Mouse (Mus musculus) heart, embryonic 13.5 days (tissue): ENCODE results near the gene Ms4a4c. TPM values are rescaled to one million over a fixed set of nuclear protein-coding genes. Genes with fewer than 3 reads are reported as not detected.

ENCODE experiments used
- ATAC-seq: fragments of 200-750 bp; cut with Nextera tagmentation; 2 replicates; pipeline ENCODE4 v1.8.0; 2017; ENCODE audit warnings: moderate TSS enrichment; ENCODE audit not compliant: insufficient number of reproducible peaks, low FRiP score, low TSS enrichment; ENCODE audit errors: extremely low read depth
- H3K27ac ChIP-seq: fragments of 300-500 bp; sonication (generic); replicated peaks from 2 replicates; pipeline ENCODE4 v1.5.1; 2015; ENCODE audit warnings: moderate library complexity, mild to moderate bottlenecking, inconsistent platforms
- H3K27me3 ChIP-seq: fragments of 300-500 bp; sonication (generic); replicated peaks from 2 replicates; pipeline ENCODE4 v1.6.1; 2015; ENCODE audit warnings: mild to moderate bottlenecking, inconsistent platforms
- H3K36me3 ChIP-seq: fragments of 300-500 bp; sonication (generic); 2 replicates; pipeline ENCODE4 v1.6.1; 2015; ENCODE audit warnings: mild to moderate bottlenecking, inconsistent platforms
- H3K4me1 ChIP-seq: fragments of 300-500 bp; sonication (generic); 2 replicates; pipeline ENCODE4 v1.6.1; 2015; ENCODE audit warnings: inconsistent platforms
- H3K4me2 ChIP-seq: fragments of 300-500 bp; sonication (generic); 2 replicates; pipeline ENCODE4 v1.6.1; 2015; ENCODE audit warnings: inconsistent platforms, mild to moderate bottlenecking, moderate library complexity
- H3K4me3 ChIP-seq: fragments of 300-500 bp; sonication (generic); 2 replicates; pipeline ENCODE4 v1.5.1; 2015; ENCODE audit warnings: moderate library complexity, mild to moderate bottlenecking, inconsistent platforms
- H3K9ac ChIP-seq: fragments of 300-500 bp; sonication (generic); 2 replicates; pipeline ENCODE4 v1.6.1; 2015; ENCODE audit warnings: inconsistent platforms, mild to moderate bottlenecking, moderate library complexity
- H3K9me3 ChIP-seq: fragments of 300-500 bp; sonication (generic); 2 replicates; pipeline ENCODE4 v1.6.1; 2016; ENCODE audit warnings: inconsistent platforms
- WGBS: fragments of 180-500 bp; shearing (Covaris S2); methylation state at CpG from one replicate; pipeline ENCODE4 v1.1.7; 2015; ENCODE audit warnings: mixed read lengths; 5-methylcytosine and 5-hydroxymethylcytosine counted together
- polyA plus RNA-seq: library from polyadenylated mRNA; unstranded; fragments of >200 nt; fragmentation: Nextera tagmentation; extraction: Ambion mirVana; gene quantifications from 2 replicates; pipeline ENCODE4 v1.2.1, GENCODE M21; 2015

Gene Ms4a4c
- 0.27 and 1.3 TPM in 2 replicates for polyA plus RNA-seq

- no peak for ATAC-seq
- WGBS: 77% methylated on average over 3 of the region's 3 CpGs
- no peaks in the 10 kb centered on the region for H3K4me1 ChIP-seq
- no peak within 1 kb of the TSS for H3K9ac ChIP-seq
- H3K36me3 ChIP-seq: no peaks in the 10 kb centered on the region
- no peak within 1 kb of the TSS for H3K27ac ChIP-seq
- H3K27me3 ChIP-seq: no peaks in the 10 kb centered on the region
- H3K4me2 ChIP-seq: no peak within 1 kb of the TSS
- no peak within 1 kb of the TSS for H3K4me3 ChIP-seq
- H3K9me3 ChIP-seq: no peaks in the 10 kb centered on the region
Measured at GRCm38 (mm10) chr19:11404527-11404926, at the start of gene Ms4a4c. Gene Ms4a4c (plus strand): TSS chr19:11404770.

- 72% methylated on average over 7 of the region's 7 CpGs for WGBS
- H3K4me3 ChIP-seq: no peak overlapping the region
- no peak overlapping the region for H3K27ac ChIP-seq
- no peak overlapping the region for H3K4me2 ChIP-seq
- no peaks in the 10 kb centered on the region for H3K9me3 ChIP-seq
- H3K9ac ChIP-seq: no peak overlapping the region
- no peaks in the 10 kb centered on the region for H3K4me1 ChIP-seq
- H3K36me3 ChIP-seq: no peaks in the 10 kb centered on the region
- ATAC-seq: no peak
- no peaks in the 10 kb centered on the region for H3K27me3 ChIP-seq
Measured at GRCm38 (mm10) chr19:11355730-11356129, 48.8 kb upstream of the Ms4a4c start.

- Histone ChIP-seq H3K4me1 (no peaks in the 10 kb centered on the region), H3K27me3 (no peaks in the 10 kb centered on the region), H3K9ac (no peak overlapping the region), H3K27ac (no peak overlapping the region), H3K4me3 (no peak overlapping the region), H3K9me3 (no peaks in the 10 kb centered on the region), H3K4me2 (no peak overlapping the region), H3K36me3 (no peaks in the 10 kb centered on the region)
- WGBS: 46% methylated on average over 3 of the region's 3 CpGs
- ATAC-seq: no peak
Measured at GRCm38 (mm10) chr19:11360106-11360505, 44.5 kb upstream of the Ms4a4c start.

DNA sequence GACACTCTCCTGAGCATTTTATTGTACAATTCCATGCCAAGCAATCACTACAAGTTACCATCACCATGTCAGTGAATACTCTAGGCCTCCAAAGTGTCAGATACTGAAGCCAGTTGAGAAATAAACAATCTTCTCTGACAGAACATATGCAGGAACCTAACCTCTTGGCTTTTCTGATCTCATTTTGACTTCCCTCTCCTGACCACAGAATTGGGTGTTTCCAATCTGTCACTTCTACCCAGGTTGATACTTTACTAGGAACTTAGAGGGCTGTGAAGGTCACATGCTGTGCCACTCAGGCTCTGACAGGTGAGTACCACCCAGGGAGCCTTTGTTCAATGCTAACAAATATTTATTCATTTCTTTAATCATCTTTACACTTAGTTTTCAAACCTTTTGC is 42.6 kb upstream of the Ms4a4c start:
- no peaks in the 10 kb centered on the region for H3K27me3 ChIP-seq
- H3K4me3 ChIP-seq: no peak overlapping the region
- ATAC-seq: no peak
- H3K36me3 ChIP-seq: no peaks in the 10 kb centered on the region
- H3K9ac ChIP-seq: no peak overlapping the region
- H3K27ac ChIP-seq: no peak overlapping the region
- H3K4me2 ChIP-seq: no peak overlapping the region
- no peaks in the 10 kb centered on the region for H3K4me1 ChIP-seq
- H3K9me3 ChIP-seq: no peaks in the 10 kb centered on the region

- H3K4me1 ChIP-seq: no peaks in the 10 kb centered on the region
- ATAC-seq: no peak
- no peaks in the 10 kb centered on the region for H3K9me3 ChIP-seq
- H3K4me2 ChIP-seq: no peak overlapping the region
- WGBS: 67% methylated on average over 3 of the region's 3 CpGs
- no peak overlapping the region for H3K9ac ChIP-seq
- no peaks in the 10 kb centered on the region for H3K27me3 ChIP-seq
- no peaks in the 10 kb centered on the region for H3K36me3 ChIP-seq
- no peak overlapping the region for H3K4me3 ChIP-seq
- no peak overlapping the region for H3K27ac ChIP-seq
Measured at GRCm38 (mm10) chr19:11368310-11368709, 36.3 kb upstream of the Ms4a4c start.

DNA sequence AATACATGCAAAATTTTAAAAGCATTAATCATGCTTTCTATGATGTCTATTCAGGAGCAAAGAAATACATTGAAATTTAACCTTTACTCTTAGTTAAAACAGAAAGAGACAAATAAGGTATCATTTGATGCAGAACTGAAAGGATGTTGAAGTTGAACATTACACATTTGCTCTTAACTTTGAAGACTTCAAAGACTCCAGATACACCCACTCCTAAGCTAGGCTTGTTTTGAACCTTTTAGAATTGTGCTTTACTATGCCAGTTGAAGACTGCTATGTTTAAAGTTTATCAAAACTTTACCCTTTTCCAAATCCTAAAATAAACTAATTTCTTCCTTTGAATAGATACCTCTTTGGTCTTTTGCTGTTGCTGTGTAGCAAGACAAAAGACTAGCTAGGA is 33.4 kb upstream of the Ms4a4c start:
- Histone ChIP-seq H3K27me3 (no peaks in the 10 kb centered on the region), H3K9me3 (no peaks in the 10 kb centered on the region), H3K4me1 (no peaks in the 10 kb centered on the region), H3K4me2 (no peak overlapping the region), H3K4me3 (no peak overlapping the region), H3K9ac (no peak overlapping the region), H3K36me3 (no peaks in the 10 kb centered on the region), H3K27ac (no peak overlapping the region)
- ATAC-seq: no peak

GRCm38 (mm10) chr19:11375273-11375672 is 29.3 kb upstream of the Ms4a4c start, which contains the start of gene Ms4a4a:
Gene Ms4a4a (plus strand): TSS chr19:11375523.
- no peaks in the 10 kb centered on the region for H3K9me3 ChIP-seq
- no peak within 1 kb of the TSS for H3K4me3 ChIP-seq
- H3K36me3 ChIP-seq: no peaks in the 10 kb centered on the region
- no peak within 1 kb of the TSS for H3K4me2 ChIP-seq
- 71% methylated on average over 2 of the region's 2 CpGs for WGBS
- H3K4me1 ChIP-seq: no peaks in the 10 kb centered on the region
- no peak within 1 kb of the TSS for H3K9ac ChIP-seq
- H3K27ac ChIP-seq: no peak within 1 kb of the TSS
- H3K27me3 ChIP-seq: no peaks in the 10 kb centered on the region
- ATAC-seq: no peak

- no peak for ATAC-seq
- Histone ChIP-seq H3K4me3 (no peak overlapping the region), H3K36me3 (no peaks in the 10 kb centered on the region), H3K27me3 (no peaks in the 10 kb centered on the region), H3K9me3 (no peaks in the 10 kb centered on the region), H3K27ac (no peak overlapping the region), H3K4me2 (no peak overlapping the region), H3K9ac (no peak overlapping the region), H3K4me1 (no peaks in the 10 kb centered on the region)
- WGBS: 65% methylated on average over 2 of the region's 2 CpGs
Measured at GRCm38 (mm10) chr19:11376399-11376798, 28.2 kb upstream of the Ms4a4c start.

GRCm38 (mm10) chr19:11387109-11387508 is 17.5 kb upstream of the Ms4a4c start:
- no peaks in the 10 kb centered on the region for H3K4me1 ChIP-seq
- no peak overlapping the region for H3K9ac ChIP-seq
- no peaks in the 10 kb centered on the region for H3K9me3 ChIP-seq
- WGBS: 73% methylated on average over 2 of the region's 2 CpGs
- no peak overlapping the region for H3K27ac ChIP-seq
- no peak overlapping the region for H3K4me3 ChIP-seq
- no peaks in the 10 kb centered on the region for H3K27me3 ChIP-seq
- no peak for ATAC-seq
- no peak overlapping the region for H3K4me2 ChIP-seq
- no peaks in the 10 kb centered on the region for H3K36me3 ChIP-seq

- Histone ChIP-seq H3K9ac (no peak overlapping the region), H3K27me3 (no peaks in the 10 kb centered on the region), H3K4me3 (no peak overlapping the region), H3K9me3 (no peaks in the 10 kb centered on the region), H3K4me2 (no peak overlapping the region), H3K36me3 (no peaks in the 10 kb centered on the region), H3K27ac (no peak overlapping the region), H3K4me1 (no peaks in the 10 kb centered on the region)
- ATAC-seq: no peak
- 60% methylated on average over 4 of the region's 4 CpGs for WGBS
Measured at GRCm38 (mm10) chr19:11387685-11388084, 16.9 kb upstream of the Ms4a4c start.

DNA sequence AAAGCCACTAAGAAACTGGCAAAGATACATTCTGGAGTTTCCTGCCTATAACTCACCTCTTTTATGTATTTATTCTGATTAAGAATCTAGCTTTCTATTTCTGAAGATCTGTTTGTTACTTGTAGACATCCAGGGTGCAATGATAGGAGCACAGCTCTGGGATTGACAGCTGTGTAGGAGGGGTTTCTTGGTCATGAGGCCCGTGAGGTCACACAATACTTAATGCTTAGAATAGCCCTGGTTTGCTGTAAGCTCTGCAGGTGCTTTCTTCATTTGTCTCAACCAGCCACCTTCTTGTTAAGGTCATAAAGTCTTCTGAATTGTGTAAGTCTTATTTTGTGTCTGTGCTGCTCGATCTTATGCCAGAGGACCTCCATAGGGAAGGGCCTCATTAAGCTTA is 15.6 kb upstream of the Ms4a4c start:
- H3K9ac ChIP-seq: no peak overlapping the region
- H3K4me1 ChIP-seq: no peaks in the 10 kb centered on the region
- H3K27me3 ChIP-seq: no peaks in the 10 kb centered on the region
- H3K4me2 ChIP-seq: no peak overlapping the region
- H3K27ac ChIP-seq: no peak overlapping the region
- H3K9me3 ChIP-seq: no peaks in the 10 kb centered on the region
- WGBS: 62% methylated on average over 2 of the region's 2 CpGs
- no peak overlapping the region for H3K4me3 ChIP-seq
- no peak for ATAC-seq
- no peaks in the 10 kb centered on the region for H3K36me3 ChIP-seq

DNA sequence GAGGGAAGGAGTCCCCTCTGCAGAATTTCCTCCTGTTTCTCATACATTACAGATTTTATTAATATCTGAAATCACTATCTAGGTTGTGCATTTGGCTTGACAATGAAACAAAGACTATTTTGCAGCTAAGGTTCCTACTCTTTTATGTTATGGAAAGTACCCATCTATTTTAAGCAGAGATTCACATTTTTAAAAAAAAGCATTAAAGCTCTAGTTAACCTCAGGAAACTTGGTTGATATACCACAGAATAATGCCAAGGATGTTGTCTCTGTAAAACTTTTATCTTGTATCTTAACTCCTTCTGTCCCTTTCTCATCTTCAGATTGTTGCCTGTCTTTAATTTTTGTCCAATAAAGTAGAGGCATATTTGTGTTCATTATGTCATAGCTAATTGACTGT is 8.8 kb upstream of the Ms4a4c start:
- no peak overlapping the region for H3K9ac ChIP-seq

DNA sequence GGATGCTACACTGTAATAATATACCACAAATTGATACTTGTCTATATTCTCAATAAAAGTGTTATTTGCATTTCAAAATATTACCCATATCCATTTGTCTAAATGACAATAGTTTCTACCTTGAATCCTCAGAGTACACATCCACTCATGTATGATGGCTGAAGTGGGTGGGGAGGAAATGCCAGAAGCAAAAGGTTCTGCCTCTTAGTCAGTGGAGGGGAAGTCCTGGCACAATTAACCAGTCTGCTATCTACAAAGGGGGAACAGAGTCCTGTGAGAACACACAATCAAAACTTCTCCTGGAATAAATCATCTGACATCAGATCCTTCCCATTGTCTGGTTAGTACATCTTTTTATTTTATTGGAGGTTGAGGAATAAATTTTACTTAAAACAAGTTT is 2.9 kb downstream of the Ms4a4c start:
- no peak for ATAC-seq
- H3K9ac ChIP-seq: no peak overlapping the region
- H3K4me1 ChIP-seq: no peaks in the 10 kb centered on the region

More for the DNA sequence above, 8.8 kb upstream of the Ms4a4c start:
- H3K4me3 ChIP-seq: no peak overlapping the region
- no peaks in the 10 kb centered on the region for H3K27me3 ChIP-seq
- no peaks in the 10 kb centered on the region for H3K36me3 ChIP-seq
- ATAC-seq: no peak
- no peaks in the 10 kb centered on the region for H3K9me3 ChIP-seq
- H3K4me1 ChIP-seq: no peaks in the 10 kb centered on the region
- no peak overlapping the region for H3K4me2 ChIP-seq
- H3K27ac ChIP-seq: no peak overlapping the region

More for the DNA sequence above, 2.9 kb downstream of the Ms4a4c start:
- Histone ChIP-seq H3K27ac (no peak overlapping the region), H3K27me3 (no peaks in the 10 kb centered on the region), H3K36me3 (no peaks in the 10 kb centered on the region), H3K9me3 (no peaks in the 10 kb centered on the region), H3K4me3 (no peak overlapping the region), H3K4me2 (no peak overlapping the region)
